Mouse (Mus musculus): ENCODE results near the gene Cdc40. TPM values are rescaled to one million over a fixed set of nuclear protein-coding genes. Genes with fewer than 3 reads are reported as not detected.

Cdc40 gene
- total and polyA plus RNA-seq, 2 experiments from 2014 or later: 18.0 to 19.0 TPM

DNA sequence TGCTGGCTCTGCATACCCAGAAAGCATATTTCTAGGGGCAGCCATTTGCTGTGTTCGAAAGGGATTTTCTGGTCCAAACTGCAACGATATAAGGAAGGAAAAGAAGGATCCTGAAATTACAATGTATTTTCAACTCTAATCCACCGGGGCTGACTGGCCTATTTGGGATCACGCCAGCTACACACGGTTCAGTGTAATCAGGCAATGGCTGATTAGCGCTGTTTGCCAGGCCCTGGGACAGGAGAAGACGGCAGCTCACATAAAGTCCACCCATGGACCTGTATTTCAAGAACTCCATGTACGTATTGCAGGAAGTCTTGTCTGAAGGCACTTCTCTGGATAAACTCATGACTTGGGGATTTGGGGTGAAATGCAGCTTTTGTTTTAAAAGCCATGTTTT, 25.5 kb downstream of the Cdc40 start:
- Histone ChIP-seq H3K36me3 (replicated peaks; ENCODE audit: control insufficient read depth, insufficient read depth, low read length) (no peaks in the 10 kb centered on the region), H3K9ac (replicated peaks; ENCODE audit: low read depth, low read length) (no peak overlapping the region), H3K4me1 (ENCODE audit: control insufficient read depth, insufficient read depth) (0 out of 2 replicates have a peak, but pooled peaks cover 4% of the 10 kb centered on the region), H3K9me3 (replicated peaks; ENCODE audit: control insufficient read depth, low read length) (no peaks in the 10 kb centered on the region), H3K4me2 (ENCODE audit: low read depth, low read length) (peak overlapping the region; percentile 28), H3K27me3 (ENCODE audit: control insufficient read depth, insufficient read depth, low read length) (no peaks in the 10 kb centered on the region), H3K27ac (ENCODE audit: low read depth) (0 out of 2 replicates have a peak overlapping the region, but pooled peaks have one; percentile 15), H3K4me3 (ENCODE audit: low read depth, low read length) (no peak overlapping the region)
- 28% methylated on average over 8 of the region's 8 CpGs for WGBS
- peak; percentile 60; the same call in 1 of the 2 replicates for ATAC-seq (ENCODE audit: insufficient read depth, low read depth)
- TF ChIP-seq CTCF (IDR thresholded peaks at IDR 0.05; ENCODE audit: low read depth) (no peak), EP300 (IDR thresholded peaks at IDR 0.05; ENCODE audit: low read depth) (no peak)
- DNase-seq (ENCODE audit: low spot score): peak; percentile 53

- H3K4me3 ChIP-seq (ENCODE audit: low read depth, low read length): no peak overlapping the region
- H3K9me3 ChIP-seq (replicated peaks; ENCODE audit: control insufficient read depth, low read length): no peaks in the 10 kb centered on the region
- H3K4me1 ChIP-seq (ENCODE audit: control insufficient read depth, insufficient read depth): 0 out of 2 replicates have a peak, but pooled peaks cover 4% of the 10 kb centered on the region
- H3K27ac ChIP-seq (ENCODE audit: low read depth): no peak overlapping the region
- DNase-seq (ENCODE audit: low spot score): no peak
- no peak overlapping the region for H3K9ac ChIP-seq (replicated peaks; ENCODE audit: low read depth, low read length)
- peaks cover 3% of the 10 kb centered on the region; the same call in 1 of the 2 replicates for H3K36me3 ChIP-seq (replicated peaks; ENCODE audit: control insufficient read depth, insufficient read depth, low read length)
- H3K4me2 ChIP-seq (ENCODE audit: low read depth, low read length): no peak overlapping the region
- TF ChIP-seq CTCF (IDR thresholded peaks at IDR 0.05; ENCODE audit: low read depth): no peak
- TF ChIP-seq EP300 (IDR thresholded peaks at IDR 0.05; ENCODE audit: low read depth): no peak
- no peaks in the 10 kb centered on the region for H3K27me3 ChIP-seq (ENCODE audit: control insufficient read depth, insufficient read depth, low read length)
- 68% methylated on average over 7 of the region's 7 CpGs for WGBS
- ATAC-seq (ENCODE audit: insufficient read depth, low read depth): no peak
These were observed 26.4 kb downstream of the Cdc40 start for GRCm38 (mm10) chr10:40856703-40857102.

- no peak overlapping the region for H3K4me3 ChIP-seq (ENCODE audit: low read depth, low read length)
- TF ChIP-seq CTCF (IDR thresholded peaks at IDR 0.05; ENCODE audit: low read depth) (no peak), EP300 (IDR thresholded peaks at IDR 0.05; ENCODE audit: low read depth) (no peak)
- H3K36me3 ChIP-seq (replicated peaks; ENCODE audit: control insufficient read depth, insufficient read depth, low read length): peaks cover 3% of the 10 kb centered on the region; the same call in 1 of the 2 replicates
- no peak overlapping the region for H3K27ac ChIP-seq (ENCODE audit: low read depth)
- DNase-seq (ENCODE audit: low spot score): no peak
- H3K27me3 ChIP-seq (ENCODE audit: control insufficient read depth, insufficient read depth, low read length): no peaks in the 10 kb centered on the region
- H3K9me3 ChIP-seq (replicated peaks; ENCODE audit: control insufficient read depth, low read length): no peaks in the 10 kb centered on the region
- 0 out of 2 replicates have a peak, but pooled peaks cover 4% of the 10 kb centered on the region for H3K4me1 ChIP-seq (ENCODE audit: control insufficient read depth, insufficient read depth)
- no peak overlapping the region for H3K9ac ChIP-seq (replicated peaks; ENCODE audit: low read depth, low read length)
- WGBS: 65% methylated on average over 2 of the region's 2 CpGs
- ATAC-seq (ENCODE audit: insufficient read depth, low read depth): no peak
- no peak overlapping the region for H3K4me2 ChIP-seq (ENCODE audit: low read depth, low read length)
These were observed 27.5 kb downstream of the Cdc40 start for GRCm38 (mm10) chr10:40855616-40856015.

GRCm38 (mm10) chr10:40851138-40851537, 32.0 kb downstream of the Cdc40 start:
- no peak for DNase-seq (ENCODE audit: low spot score)
- no peak overlapping the region for H3K27ac ChIP-seq (ENCODE audit: low read depth)
- no peaks in the 10 kb centered on the region for H3K27me3 ChIP-seq (ENCODE audit: control insufficient read depth, insufficient read depth, low read length)
- H3K9ac ChIP-seq (replicated peaks; ENCODE audit: low read depth, low read length): no peak overlapping the region
- no peak overlapping the region for H3K4me2 ChIP-seq (ENCODE audit: low read depth, low read length)
- no peaks in the 10 kb centered on the region for H3K9me3 ChIP-seq (replicated peaks; ENCODE audit: control insufficient read depth, low read length)
- no peaks in the 10 kb centered on the region for H3K4me1 ChIP-seq (ENCODE audit: control insufficient read depth, insufficient read depth)
- TF ChIP-seq EP300 (IDR thresholded peaks at IDR 0.05; ENCODE audit: low read depth) (no peak), CTCF (IDR thresholded peaks at IDR 0.05; ENCODE audit: low read depth) (no peak)
- peaks cover 39% of the 10 kb centered on the region for H3K36me3 ChIP-seq (replicated peaks; ENCODE audit: control insufficient read depth, insufficient read depth, low read length)
- no peak overlapping the region for H3K4me3 ChIP-seq (ENCODE audit: low read depth, low read length)
- ATAC-seq (ENCODE audit: insufficient read depth, low read depth): no peak

DNA sequence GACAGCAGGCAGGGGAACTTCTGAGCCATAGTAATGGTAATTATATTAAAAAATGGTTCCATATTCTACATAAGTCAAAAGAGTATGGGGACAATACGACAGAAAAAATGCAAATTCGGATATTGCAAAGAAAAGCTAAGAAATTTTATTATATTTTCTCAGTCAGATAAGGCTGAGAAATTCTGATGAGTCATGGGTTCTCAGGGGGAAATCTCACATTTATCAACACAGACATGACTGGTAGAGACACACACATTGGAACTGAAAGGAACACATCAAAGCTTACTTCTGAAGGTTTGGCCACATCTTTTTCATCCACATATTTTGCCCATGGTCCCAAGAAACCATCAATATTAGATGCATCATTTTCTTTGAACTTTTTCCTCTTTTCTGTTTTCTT, 32.5 kb downstream of the Cdc40 start:
- no peaks in the 10 kb centered on the region for H3K4me1 ChIP-seq (ENCODE audit: control insufficient read depth, insufficient read depth)
- WGBS: 79% methylated on average over 2 of the region's 2 CpGs
- no peak overlapping the region for H3K27ac ChIP-seq (ENCODE audit: low read depth)
- ATAC-seq (ENCODE audit: insufficient read depth, low read depth) (no peak), DNase-seq (ENCODE audit: low spot score) (no peak)
- H3K4me3 ChIP-seq (ENCODE audit: low read depth, low read length): no peak overlapping the region
- TF ChIP-seq CTCF (IDR thresholded peaks at IDR 0.05; ENCODE audit: low read depth) (no peak), EP300 (IDR thresholded peaks at IDR 0.05; ENCODE audit: low read depth) (no peak)
- no peak overlapping the region for H3K4me2 ChIP-seq (ENCODE audit: low read depth, low read length)
- H3K36me3 ChIP-seq (replicated peaks; ENCODE audit: control insufficient read depth, insufficient read depth, low read length): peaks cover 39% of the 10 kb centered on the region
- no peaks in the 10 kb centered on the region for H3K27me3 ChIP-seq (ENCODE audit: control insufficient read depth, insufficient read depth, low read length)
- no peak overlapping the region for H3K9ac ChIP-seq (replicated peaks; ENCODE audit: low read depth, low read length)
- H3K9me3 ChIP-seq (replicated peaks; ENCODE audit: control insufficient read depth, low read length): no peaks in the 10 kb centered on the region

All from heart, postnatal 0 days (tissue).